Mouse (Mus musculus): ENCODE results near the gene Astn2.

DNA sequence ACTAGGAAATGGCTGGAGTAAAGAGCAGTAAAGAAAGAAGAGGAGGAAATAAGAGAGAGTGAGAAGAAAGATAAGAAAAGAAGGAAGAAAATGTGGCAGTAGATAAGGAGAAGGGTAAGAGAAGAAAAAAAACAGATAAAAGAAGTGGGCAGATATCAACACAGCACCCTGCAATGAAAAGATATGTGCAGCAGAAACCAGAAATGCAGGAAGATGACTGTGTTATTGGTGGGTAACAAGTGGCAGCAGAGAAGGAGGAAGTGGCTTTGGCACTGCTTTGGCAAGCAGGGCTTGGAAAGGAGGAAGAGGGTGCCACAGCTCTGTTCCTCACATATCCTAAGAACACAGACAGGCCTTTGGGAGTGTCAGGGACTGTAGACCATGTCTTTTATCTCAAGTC lies 347.2 kb downstream of the Astn2 start:
- TF ChIP-seq CTCF (IDR thresholded peaks at IDR 0.05; ENCODE audit: insufficient read depth, low read depth, low read length): no peak
- no peak for TF ChIP-seq POLR2A (IDR thresholded peaks at IDR 0.05; ENCODE audit: insufficient read depth, low read depth, low read length)
